Mouse (Mus musculus): Measurements from ENCODE around the gene Kazn. TPM values are rescaled to one million over a fixed set of nuclear protein-coding genes. Genes with fewer than 3 reads are reported as not detected.

Kazn gene
- polyA plus RNA-seq, 1 experiment from 2014 or later, result 12.9 TPM

DNA sequence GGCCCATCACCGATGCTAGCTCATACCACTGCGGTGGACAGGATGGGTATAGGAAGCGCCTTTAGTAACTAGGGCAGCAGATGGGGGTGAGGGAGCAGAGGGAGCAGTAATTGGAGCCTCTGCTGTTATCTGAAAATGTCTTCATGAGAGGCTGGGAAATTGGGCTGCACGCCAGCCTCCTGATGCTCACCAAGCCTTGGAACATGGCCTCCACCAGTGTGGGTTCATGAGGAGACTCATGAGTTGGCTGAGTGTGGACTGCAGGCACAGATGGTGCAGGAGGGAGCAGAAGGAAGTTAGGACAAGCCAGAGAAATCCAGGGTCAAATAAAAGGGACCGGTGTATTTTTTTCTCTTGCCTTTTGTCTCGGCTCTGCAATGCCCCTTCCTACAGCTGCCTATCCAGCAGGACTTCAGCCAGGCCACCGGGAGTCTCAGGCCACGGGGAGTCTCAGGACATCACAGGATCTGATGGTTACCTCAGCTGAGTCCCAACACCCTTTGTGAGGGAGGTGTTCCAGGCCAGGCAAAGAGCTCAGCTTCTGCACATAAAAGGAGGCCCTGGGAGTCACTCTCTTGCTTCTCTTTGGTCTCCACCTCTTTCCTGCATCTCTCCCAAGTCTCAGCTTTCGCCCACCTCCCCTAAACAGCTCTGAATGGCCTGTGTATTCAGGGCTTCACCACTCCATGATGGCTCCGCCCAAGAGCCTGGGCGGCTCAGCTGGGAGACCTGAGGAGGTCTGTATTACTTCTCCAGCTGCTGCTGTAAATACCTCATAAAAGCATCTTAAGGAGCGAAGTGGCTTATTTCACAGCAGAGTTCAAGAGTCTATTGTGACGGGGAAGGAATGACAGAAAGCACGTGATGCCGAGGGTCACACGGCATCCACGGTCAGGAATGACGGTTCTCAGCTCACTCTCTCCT lies 178.5 kb downstream of the Kazn start:
- ATAC-seq (ENCODE audit: low FRiP score, low TSS enrichment), result no peak; the same call in 1 of the 2 replicates
- Histone ChIP-seq H3K9me3 (ENCODE audit: control insufficient read depth, low read length) (no peaks in the 10 kb centered on the region), H3K27me3 (ENCODE audit: control insufficient read depth, insufficient read depth, low read length) (no peaks in the 10 kb centered on the region), H3K27ac (ENCODE audit: low read depth, low read length) (no peak overlapping the region), H3K4me2 (replicated peaks; ENCODE audit: low read depth, low read length) (no peak overlapping the region), H3K4me1 (ENCODE audit: control insufficient read depth, insufficient read depth, low read length) (peaks cover 9% of the 10 kb centered on the region; the same call in 1 of the 2 replicates), H3K36me3 (ENCODE audit: control insufficient read depth, insufficient read depth, low read length) (no peaks in the 10 kb centered on the region), H3K4me3 (ENCODE audit: low read length) (no peak overlapping the region), H3K9ac (ENCODE audit: low read depth, low read length) (no peak overlapping the region)
- 41% methylated on average over 18 of the region's 18 CpGs for WGBS

DNA sequence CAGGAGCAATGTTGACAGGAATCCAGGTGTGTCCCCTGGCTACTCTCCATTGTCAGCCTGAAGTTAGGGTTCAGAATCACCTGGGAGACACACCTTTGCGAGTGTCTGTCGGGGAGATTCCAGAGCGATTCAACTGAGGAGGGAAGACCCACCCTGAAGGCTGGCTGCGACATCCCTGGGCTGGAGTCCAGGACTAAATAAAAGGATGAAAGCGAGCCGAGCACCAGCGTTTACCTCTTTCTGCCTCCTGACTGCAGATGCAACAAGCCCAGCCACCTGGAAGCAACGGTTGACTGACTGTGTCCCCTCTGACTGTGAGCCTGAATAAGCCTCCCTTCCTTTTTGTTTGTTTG lies 179.4 kb downstream of the Kazn start:
- no peak overlapping the region for H3K4me3 ChIP-seq (ENCODE audit: low read length)
- H3K4me2 ChIP-seq (replicated peaks; ENCODE audit: low read depth, low read length), result no peak overlapping the region
- H3K36me3 ChIP-seq (ENCODE audit: control insufficient read depth, insufficient read depth, low read length), result no peaks in the 10 kb centered on the region
- H3K27ac ChIP-seq (ENCODE audit: low read depth, low read length), result no peak overlapping the region
- 89% methylated on average over 8 of the region's 8 CpGs for WGBS
- H3K4me1 ChIP-seq (ENCODE audit: control insufficient read depth, insufficient read depth, low read length), result 0 out of 2 replicates have a peak, but pooled peaks cover 7% of the 10 kb centered on the region
- H3K9me3 ChIP-seq (ENCODE audit: control insufficient read depth, low read length), result no peaks in the 10 kb centered on the region
- H3K27me3 ChIP-seq (ENCODE audit: control insufficient read depth, insufficient read depth, low read length), result no peaks in the 10 kb centered on the region
- ATAC-seq (ENCODE audit: low FRiP score, low TSS enrichment), result no peak
- H3K9ac ChIP-seq (ENCODE audit: low read depth, low read length), result no peak overlapping the region

DNA sequence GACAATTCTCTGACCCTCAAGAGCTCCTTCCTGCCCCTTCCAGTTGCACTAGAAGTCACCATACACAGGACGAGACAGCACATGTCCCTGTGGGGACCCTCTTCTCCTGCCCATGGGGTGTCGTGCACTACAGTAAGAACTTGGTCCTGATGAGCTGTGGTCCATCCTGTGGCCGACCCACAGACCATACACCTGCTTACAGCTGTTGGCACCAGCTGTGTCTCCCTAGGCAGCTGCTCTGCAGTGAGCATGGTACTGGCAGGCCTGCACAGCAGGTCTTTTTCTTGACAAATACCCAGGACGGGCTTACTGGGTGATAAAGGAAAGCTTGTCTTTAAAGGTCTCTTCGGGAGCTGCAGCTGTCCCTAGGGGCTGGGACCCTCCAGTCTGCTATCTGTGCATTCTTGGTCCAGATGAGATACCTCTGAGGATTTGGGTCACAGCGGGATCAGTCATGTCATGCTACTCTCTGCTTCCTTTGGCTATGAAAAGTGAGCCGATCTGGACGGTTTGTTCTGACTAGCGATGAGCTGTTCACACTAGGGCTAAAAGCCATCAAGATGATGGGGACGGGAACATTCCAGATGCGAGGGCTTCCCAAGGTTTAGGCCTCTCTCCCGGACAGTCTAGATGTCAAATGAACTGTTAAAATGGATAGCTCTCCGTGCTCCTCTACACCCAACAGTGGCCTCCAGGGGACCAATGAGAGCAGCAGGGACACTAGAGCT lies 179.9 kb downstream of the Kazn start:
- no peaks in the 10 kb centered on the region for H3K9me3 ChIP-seq (ENCODE audit: control insufficient read depth, low read length)
- no peaks in the 10 kb centered on the region for H3K36me3 ChIP-seq (ENCODE audit: control insufficient read depth, insufficient read depth, low read length)
- no peak overlapping the region for H3K9ac ChIP-seq (ENCODE audit: low read depth, low read length)
- no peak overlapping the region for H3K4me2 ChIP-seq (replicated peaks; ENCODE audit: low read depth, low read length)
- ATAC-seq (ENCODE audit: low FRiP score, low TSS enrichment), result no peak
- 91% methylated on average over 13 of the region's 13 CpGs for WGBS
- H3K4me3 ChIP-seq (ENCODE audit: low read length), result no peak overlapping the region
- no peaks in the 10 kb centered on the region for H3K27me3 ChIP-seq (ENCODE audit: control insufficient read depth, insufficient read depth, low read length)
- H3K27ac ChIP-seq (ENCODE audit: low read depth, low read length), result no peak overlapping the region
- H3K4me1 ChIP-seq (ENCODE audit: control insufficient read depth, insufficient read depth, low read length), result peaks cover 11% of the 10 kb centered on the region; the same call in 1 of the 2 replicates

DNA sequence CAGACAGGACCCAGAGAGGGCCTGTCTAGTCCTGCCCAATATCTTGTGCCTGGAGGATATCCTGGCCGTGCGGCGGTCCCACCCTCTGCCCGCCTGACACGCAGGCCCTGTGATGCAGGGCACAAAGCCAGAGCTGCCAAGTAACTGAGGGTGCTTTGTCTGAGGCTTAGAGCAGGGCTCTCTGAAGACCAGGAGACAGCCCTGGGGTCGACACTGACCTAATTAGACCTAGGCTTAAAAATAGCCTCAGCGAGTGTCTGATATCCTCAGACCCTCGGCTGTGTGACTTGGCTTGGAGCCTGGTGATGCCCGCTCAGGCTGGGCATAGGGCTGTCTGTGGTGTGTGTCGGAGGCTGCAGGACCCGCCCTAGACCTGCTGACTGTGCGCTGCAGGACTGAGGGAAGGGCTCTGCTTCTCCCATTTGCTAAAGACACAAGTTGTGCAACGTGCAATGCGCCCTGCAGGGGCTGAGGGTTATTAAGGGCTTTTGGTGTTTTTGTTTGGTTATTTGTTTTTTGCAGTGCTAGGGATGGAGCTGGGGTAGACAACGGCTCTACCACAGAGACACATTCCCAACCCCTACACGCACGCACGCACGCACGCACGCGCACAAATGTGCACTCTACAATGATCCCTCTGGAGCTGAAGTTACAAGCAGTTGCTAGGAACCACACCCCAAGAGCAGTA lies 181.5 kb downstream of the Kazn start:
- H3K4me2 ChIP-seq (replicated peaks; ENCODE audit: low read depth, low read length), result no peak overlapping the region
- ATAC-seq (ENCODE audit: low FRiP score, low TSS enrichment), result no peak
- H3K4me3 ChIP-seq (ENCODE audit: low read length), result no peak overlapping the region
- 86% methylated on average over 22 of the region's 22 CpGs for WGBS
- peaks cover 18% of the 10 kb centered on the region for H3K4me1 ChIP-seq (ENCODE audit: control insufficient read depth, insufficient read depth, low read length)
- no peaks in the 10 kb centered on the region for H3K9me3 ChIP-seq (ENCODE audit: control insufficient read depth, low read length)
- no peaks in the 10 kb centered on the region for H3K36me3 ChIP-seq (ENCODE audit: control insufficient read depth, insufficient read depth, low read length)
- no peak overlapping the region for H3K27ac ChIP-seq (ENCODE audit: low read depth, low read length)
- H3K9ac ChIP-seq (ENCODE audit: low read depth, low read length), result no peak overlapping the region
- no peaks in the 10 kb centered on the region for H3K27me3 ChIP-seq (ENCODE audit: control insufficient read depth, insufficient read depth, low read length)

DNA sequence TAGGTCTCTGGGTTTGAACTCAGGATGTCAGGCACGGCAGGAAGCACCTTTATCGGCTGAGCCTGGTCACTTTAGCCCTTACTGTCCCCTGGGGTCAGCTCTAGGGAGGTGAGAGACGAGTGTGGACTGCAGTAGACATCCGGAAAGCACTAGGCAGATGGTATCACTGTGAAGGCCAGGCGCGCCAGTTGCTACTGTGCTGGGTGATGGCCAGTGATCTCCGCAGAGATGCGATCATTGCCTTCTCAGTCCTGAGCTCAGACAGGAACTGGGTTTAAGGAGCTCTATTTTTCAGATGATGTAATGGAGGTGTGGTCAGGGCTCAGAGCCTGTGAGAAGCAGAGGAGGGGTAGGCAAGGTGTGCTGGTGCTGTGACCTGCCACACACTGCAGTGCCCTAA lies 183.6 kb downstream of the Kazn start:
- H3K4me2 ChIP-seq (replicated peaks; ENCODE audit: low read depth, low read length), result no peak overlapping the region
- ATAC-seq (ENCODE audit: low FRiP score, low TSS enrichment), result no peak
- no peak overlapping the region for H3K9ac ChIP-seq (ENCODE audit: low read depth, low read length)
- peaks cover 12% of the 10 kb centered on the region for H3K4me1 ChIP-seq (ENCODE audit: control insufficient read depth, insufficient read depth, low read length)
- H3K9me3 ChIP-seq (ENCODE audit: control insufficient read depth, low read length), result no peaks in the 10 kb centered on the region
- H3K4me3 ChIP-seq (ENCODE audit: low read length), result no peak overlapping the region
- no peaks in the 10 kb centered on the region for H3K27me3 ChIP-seq (ENCODE audit: control insufficient read depth, insufficient read depth, low read length)
- H3K36me3 ChIP-seq (ENCODE audit: control insufficient read depth, insufficient read depth, low read length), result no peaks in the 10 kb centered on the region
- no peak overlapping the region for H3K27ac ChIP-seq (ENCODE audit: low read depth, low read length)
- 82% methylated on average over 8 of the region's 8 CpGs for WGBS

DNA sequence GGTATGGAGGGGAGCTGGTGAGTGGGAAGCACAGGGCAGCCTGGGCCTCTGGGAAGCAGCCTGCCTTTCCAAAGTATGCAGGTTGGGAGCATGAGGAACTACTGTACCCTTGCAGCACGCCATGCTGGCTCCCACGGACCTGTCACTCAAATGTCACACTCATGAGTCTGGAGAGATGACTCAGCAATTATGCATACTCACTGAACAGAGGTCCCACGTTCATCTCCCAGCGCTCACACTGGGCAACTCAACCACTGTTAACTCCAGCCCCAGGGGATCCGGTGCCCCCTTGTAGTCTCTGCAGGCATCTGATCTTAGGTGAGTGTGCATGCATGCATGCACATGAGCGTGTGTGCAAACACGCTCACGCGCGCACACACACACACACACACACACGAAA lies 184.6 kb downstream of the Kazn start:
- 85% methylated on average over 11 of the region's 11 CpGs for WGBS
- Histone ChIP-seq H3K36me3 (ENCODE audit: control insufficient read depth, insufficient read depth, low read length) (no peaks in the 10 kb centered on the region), H3K4me3 (ENCODE audit: low read length) (no peak overlapping the region), H3K27me3 (ENCODE audit: control insufficient read depth, insufficient read depth, low read length) (no peaks in the 10 kb centered on the region), H3K27ac (ENCODE audit: low read depth, low read length) (no peak overlapping the region), H3K9ac (ENCODE audit: low read depth, low read length) (no peak overlapping the region), H3K4me2 (replicated peaks; ENCODE audit: low read depth, low read length) (no peak overlapping the region), H3K9me3 (ENCODE audit: control insufficient read depth, low read length) (no peaks in the 10 kb centered on the region), H3K4me1 (ENCODE audit: control insufficient read depth, insufficient read depth, low read length) (peaks cover 16% of the 10 kb centered on the region)
- no peak for ATAC-seq (ENCODE audit: low FRiP score, low TSS enrichment)

DNA sequence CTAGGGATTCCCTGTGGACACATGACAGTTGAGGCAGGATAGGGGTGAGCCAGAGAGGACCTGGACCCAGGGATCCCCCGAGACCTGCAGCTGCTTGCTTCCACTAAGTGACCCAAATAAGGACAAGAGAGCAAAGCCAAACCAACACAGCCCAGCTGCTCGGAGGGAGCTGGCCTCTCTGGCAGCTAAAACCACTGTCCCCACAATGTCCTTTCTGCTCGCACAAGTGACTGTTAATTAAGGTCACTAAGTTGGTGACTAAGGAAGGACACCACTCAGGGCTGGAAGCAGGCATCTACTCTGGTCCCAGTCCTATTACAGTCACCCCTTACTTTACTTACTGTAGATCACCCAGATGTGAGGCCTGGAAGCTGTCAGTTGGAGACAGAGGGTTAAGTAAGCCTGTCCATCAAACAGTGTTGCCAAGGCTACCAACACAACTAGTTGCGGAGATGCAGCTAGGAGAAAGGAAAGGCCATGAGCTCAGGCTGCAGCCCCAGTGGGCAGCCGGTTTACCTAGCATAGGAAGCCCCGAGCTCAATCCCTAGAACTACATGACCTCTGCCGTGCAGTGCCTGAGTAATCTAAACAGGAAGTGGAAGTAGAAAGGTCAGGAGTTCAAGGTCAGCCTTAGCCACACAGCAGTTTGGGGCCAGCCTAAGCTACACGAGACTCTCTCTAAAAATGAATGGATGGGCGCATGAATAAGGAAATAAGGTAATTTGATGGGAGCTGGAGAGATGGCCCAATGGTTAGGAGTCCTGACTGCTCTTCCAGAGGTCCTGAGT lies 185.3 kb downstream of the Kazn start:
- Histone ChIP-seq H3K4me3 (ENCODE audit: low read length) (no peak overlapping the region), H3K36me3 (ENCODE audit: control insufficient read depth, insufficient read depth, low read length) (no peaks in the 10 kb centered on the region), H3K9ac (ENCODE audit: low read depth, low read length) (no peak overlapping the region), H3K27ac (ENCODE audit: low read depth, low read length) (no peak overlapping the region), H3K4me1 (ENCODE audit: control insufficient read depth, insufficient read depth, low read length) (peaks cover 21% of the 10 kb centered on the region), H3K9me3 (ENCODE audit: control insufficient read depth, low read length) (no peaks in the 10 kb centered on the region), H3K27me3 (ENCODE audit: control insufficient read depth, insufficient read depth, low read length) (no peaks in the 10 kb centered on the region), H3K4me2 (replicated peaks; ENCODE audit: low read depth, low read length) (no peak overlapping the region)
- WGBS, result 47% methylated on average over 9 of the region's 9 CpGs
- ATAC-seq (ENCODE audit: low FRiP score, low TSS enrichment), result no peak

DNA sequence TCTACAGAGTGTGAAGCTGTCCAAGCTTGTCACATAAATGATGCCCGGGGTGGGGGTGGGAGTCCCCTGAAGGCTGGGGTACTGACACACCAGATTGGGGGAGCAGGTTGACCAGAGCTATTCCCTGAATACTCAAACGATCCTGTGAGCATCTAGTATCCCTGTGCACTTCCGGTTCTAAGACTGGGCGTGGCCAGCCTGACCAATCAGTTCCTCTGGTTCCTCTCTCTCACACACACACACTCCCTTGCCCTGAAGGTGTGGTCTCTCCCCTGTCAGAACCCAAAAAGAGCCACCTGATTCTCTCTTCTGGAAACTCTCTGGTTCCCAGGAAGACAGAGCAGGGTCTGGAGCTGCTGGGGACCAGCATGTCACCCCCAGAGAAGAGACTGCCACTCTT lies 185.9 kb downstream of the Kazn start:
- WGBS, result 69% methylated on average over 4 of the region's 4 CpGs
- H3K4me2 ChIP-seq (replicated peaks; ENCODE audit: low read depth, low read length), result no peak overlapping the region
- H3K4me1 ChIP-seq (ENCODE audit: control insufficient read depth, insufficient read depth, low read length), result peaks cover 21% of the 10 kb centered on the region
- no peaks in the 10 kb centered on the region for H3K36me3 ChIP-seq (ENCODE audit: control insufficient read depth, insufficient read depth, low read length)
- ATAC-seq (ENCODE audit: low FRiP score, low TSS enrichment), result no peak
- no peaks in the 10 kb centered on the region for H3K9me3 ChIP-seq (ENCODE audit: control insufficient read depth, low read length)
- no peak overlapping the region for H3K27ac ChIP-seq (ENCODE audit: low read depth, low read length)
- H3K27me3 ChIP-seq (ENCODE audit: control insufficient read depth, insufficient read depth, low read length), result no peaks in the 10 kb centered on the region
- no peak overlapping the region for H3K9ac ChIP-seq (ENCODE audit: low read depth, low read length)
- no peak overlapping the region for H3K4me3 ChIP-seq (ENCODE audit: low read length)

Measured in kidney, embryonic 14.5 days (tissue).